Mouse (Mus musculus) gastrocnemius, postnatal 25 days (tissue): ENCODE results near the gene Dmxl2. TPM values are rescaled to one million over a fixed set of nuclear protein-coding genes. Genes with fewer than 3 reads are reported as not detected.
A peak's percentile ranks its signal among the peaks of the same experiment; 100 is the strongest.

ENCODE experiments used
- DNase-seq: peaks from one replicate; pipeline ENCODE4 v3.0.0; 2022
- long read RNA-seq, 2 experiments: library from polyadenylated mRNA; stranded (forward); transcript quantifications; one replicate each; pipeline ENCODE4 v2.0.0; 2021
- total RNA-seq, 2 experiments: library from RNA; stranded (reverse); gene quantifications; 1 replicate in 1 of 2; 2 replicates in 1 of 2; pipeline ENCODE4 v1.2.3; 2021

The Dmxl2 gene
- 1 to 10 TPM; 2.7 to 4.0 TPM for total RNA-seq
- long read RNA-seq, experiment 1, result 0 reads
- long read RNA-seq, experiment 2, result 0 reads

DNA sequence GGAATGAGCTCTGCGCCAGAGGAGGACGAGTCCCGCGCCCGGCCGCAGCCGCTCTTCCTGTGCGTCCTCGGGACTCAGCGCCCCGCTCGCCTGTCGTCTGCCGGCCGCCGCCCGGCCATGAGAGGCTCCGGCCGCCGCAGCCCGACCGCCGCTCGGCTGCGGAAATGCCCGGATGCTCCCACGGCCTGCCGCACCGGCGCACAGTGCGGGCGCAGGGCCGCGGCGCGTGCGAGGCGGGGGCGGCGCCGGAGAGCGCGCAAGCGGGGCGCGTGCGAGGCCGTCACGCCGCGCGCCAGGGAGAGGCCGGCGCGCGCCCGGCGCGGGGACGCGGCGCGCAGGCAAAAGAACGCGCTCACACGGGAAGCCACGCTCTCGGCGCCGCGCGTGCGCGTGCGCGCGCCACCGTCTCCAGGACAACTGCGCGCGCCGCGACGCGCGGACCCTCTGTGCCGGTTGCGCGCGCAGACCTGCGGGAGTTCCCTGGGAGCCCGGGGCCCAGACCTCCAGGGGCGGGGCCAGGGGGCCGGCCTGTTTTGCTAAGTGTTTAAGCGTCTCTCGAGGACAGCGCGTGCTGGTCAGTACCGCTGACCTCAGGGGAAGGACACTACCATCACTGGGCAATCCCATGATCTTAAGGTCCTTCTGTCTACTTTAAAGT lies at the start of gene Dmxl2:
Gene Dmxl2 (minus strand): TSS at position 174 of the 658 bp plus-strand sequence.
- DNase-seq, result peak; percentile 89

DNA sequence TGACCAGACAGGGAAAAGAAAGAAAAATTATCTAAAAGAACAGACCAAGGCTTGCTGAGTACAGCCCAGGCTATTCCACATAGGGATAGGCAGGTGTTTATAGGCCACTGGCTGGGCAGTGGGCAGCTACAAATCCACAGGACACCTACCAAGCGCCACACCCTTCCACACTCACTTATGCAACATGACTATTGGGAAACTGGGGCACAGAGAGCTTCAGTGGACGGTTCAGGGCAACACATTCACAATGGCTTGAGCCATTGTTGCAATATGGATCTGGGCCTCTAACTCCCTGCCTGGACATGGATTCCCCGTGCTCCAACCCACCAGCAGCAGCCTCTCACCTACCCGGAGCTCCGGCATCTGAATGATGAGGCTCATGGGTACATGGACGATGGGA lies 48.0 kb upstream of the Dmxl2 start:
- DNase-seq, result no peak

DNA sequence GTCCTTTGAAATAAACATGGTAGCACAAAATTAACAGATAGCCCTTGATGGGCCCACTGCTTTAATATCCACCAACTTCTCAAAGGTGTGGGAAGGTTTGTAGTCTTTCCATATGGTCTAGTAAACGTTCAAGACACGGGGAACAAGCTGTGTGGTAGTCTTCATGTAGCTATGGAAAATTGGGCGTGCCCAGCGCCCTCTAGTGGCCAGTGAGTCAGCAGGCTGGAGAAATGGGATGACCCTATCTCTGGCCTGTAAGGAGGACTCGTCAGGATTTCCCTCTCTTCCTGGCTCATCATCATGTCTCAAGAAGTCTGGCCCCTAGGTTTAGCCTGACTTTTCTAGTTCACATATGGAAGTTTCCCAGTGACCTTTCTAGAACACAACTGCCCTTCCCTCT lies 46.1 kb upstream of the Dmxl2 start:
- DNase-seq, result no peak

DNA sequence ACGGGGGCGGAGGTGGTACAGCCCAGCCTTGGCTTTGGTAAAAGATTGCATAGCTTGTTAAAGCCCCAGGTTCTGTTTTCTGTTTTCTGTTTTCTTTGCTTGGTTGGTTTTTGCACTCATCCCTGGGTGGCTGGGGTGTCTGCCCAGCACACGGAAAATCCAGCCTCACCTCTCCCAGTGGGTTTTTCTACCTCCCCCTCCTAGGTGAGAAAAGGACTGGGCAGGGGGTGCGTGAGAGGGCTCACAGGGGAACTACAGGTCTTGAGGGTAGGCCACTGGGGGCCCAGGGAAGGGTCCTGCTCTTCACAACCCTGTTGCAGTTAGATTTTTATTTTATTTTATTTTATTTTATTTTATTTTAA lies 43.5 kb upstream of the Dmxl2 start:
- DNase-seq, result no peak

DNA sequence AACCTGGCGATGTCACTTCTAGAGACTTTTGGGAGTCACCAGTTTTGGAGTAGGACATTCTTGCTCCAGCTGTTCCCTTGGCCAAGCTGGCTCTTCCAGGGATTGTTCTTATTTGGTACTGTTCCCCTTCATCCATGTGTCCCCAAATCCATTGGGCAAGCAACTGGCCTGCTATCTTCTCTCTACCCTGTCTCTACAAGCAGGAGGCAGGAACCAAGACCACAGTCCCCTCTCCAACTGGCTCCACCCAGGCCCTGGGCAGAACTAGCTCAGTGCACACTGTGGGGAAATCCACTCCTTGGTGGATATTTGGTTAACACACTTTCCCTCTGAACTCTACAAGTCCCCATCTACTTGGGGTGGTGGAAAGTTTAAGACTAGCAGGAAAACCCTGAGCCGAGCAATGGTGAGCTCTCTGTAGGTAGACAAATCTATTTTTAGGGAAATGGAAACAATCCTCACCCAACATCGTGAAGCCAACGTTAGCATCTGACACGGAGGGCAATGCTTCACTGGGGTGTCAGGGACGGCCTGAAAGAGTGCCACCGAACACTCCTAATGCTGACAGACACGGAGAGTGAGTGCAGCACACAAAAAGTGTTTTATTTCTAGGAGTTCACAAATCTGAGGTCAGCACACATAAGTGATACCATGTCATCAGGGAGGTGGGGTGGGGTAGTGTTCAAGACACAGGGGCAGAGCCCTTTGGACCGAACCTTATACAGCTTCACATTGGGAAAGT lies 43.0 kb upstream of the Dmxl2 start:
- DNase-seq, result no peak

DNA sequence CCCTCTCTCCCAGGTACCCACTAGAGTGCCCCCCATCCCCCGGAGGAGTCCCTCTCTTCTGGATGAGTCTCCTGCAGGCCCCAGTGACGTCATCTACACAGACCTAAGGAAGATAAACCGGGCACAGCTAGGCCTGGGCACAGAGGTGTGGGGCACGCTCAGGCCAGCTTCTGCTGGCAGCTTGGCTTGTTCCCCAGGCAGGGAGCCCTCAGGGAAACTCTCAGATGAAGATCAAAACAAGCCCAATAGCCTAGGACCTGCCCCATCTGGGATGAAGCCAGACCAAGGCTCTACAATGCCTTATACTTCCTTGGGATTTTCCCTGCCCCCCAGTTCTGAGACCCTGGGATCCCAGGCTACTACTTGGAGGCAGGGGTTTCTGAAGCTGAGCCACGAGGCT lies 39.4 kb upstream of the Dmxl2 start:
- no peak for DNase-seq

DNA sequence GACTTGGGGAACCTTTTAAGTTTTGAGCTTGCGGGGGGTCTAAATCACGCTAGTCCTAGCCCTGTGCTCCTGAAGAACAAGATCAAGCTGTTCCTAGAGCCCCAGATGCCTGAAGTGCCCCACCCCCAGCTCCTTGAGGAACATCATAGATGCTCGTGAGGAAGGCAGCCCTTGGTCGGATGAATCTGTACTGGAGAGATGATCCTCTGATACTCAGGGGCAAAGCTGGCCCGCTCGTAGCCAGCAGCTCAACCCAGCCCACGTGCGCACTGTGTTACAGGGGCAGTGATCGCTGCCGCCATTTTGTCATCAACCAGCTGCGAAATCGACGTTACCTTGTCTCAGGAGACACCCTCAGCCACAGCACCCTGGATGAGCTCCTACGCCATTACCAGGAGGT lies 37.3 kb upstream of the Dmxl2 start, which contains the start of gene Sh2d7:
Gene Sh2d7 (plus strand): TSS at position 301 of the 400 bp plus-strand sequence.
- no peak for DNase-seq

DNA sequence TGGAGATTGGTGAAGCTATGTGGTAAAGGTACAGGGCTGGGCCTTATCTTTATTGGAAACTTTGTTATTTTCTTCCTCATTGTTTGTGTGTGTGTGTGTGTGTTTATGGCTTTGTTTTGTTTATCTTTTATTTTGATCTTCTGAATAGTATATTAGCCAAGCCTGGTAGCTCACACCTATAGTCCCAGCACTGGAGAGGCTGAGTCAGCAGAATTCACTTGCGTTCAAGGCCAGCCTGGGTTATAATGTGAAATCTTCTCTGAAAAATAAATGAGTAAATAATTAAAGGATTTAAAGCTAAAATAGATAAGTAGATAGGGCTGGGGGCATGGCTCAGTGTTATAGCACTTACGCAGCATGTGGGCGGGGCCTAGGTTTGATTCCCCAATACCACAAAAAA lies 36.8 kb upstream of the Dmxl2 start:
- no peak for DNase-seq

DNA sequence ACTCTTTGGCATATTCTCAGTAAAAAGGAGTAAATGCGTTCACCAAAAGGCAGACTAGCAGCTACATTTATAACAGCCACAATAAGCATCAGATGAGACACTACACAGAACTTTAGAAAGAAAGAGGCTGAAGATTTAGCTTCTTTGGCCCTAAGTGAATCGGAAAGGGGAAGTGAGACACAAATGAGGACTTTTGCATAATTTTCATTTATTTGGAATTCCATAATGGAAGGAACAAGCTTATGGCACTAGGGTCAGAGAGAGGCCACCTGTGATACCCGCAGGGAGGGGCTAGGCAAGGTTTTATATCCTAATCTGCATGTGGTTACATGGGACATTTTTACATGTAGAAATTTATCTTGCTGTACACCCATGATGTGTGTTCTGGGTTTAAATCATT lies 36.1 kb upstream of the Dmxl2 start:
- no peak for DNase-seq

DNA sequence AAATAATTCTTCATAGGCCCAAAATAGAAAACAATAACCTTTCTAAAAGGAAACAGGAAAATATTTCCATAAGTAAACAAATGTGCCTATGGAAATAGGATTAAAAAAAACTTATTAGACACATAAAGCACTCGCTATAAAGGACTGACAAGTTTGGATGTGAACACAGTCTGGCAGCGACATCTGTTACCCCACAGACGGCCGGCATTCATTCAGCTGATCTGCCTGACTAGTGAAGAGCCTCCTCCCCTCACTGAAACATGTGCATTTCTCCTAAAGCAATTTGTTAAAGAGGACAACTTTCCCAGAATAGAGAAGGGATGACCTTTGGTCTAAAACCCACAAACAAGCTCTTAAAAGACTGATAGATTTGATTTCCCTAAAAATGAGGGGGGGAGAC lies 35.6 kb upstream of the Dmxl2 start:
- no peak for DNase-seq

DNA sequence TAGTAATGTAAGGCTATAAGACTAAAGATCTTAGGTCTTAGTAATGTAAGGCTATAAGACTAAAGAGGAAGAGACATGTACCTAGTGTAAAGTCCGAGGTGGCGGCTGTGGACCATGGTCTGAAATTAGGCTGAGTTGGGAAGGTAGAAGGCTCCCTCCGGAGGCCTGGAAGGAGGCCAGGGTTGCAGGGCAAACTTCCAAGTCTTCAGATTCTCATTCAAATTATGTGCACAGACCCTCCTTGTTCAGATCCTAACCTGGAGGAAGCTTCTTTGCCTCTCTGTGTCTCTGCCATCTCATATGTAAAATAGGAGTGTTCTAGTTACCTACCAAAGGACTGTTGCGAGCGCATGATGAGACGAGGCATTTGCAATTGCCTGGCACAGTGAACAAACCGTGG lies 34.8 kb upstream of the Dmxl2 start:
- no peak for DNase-seq

DNA sequence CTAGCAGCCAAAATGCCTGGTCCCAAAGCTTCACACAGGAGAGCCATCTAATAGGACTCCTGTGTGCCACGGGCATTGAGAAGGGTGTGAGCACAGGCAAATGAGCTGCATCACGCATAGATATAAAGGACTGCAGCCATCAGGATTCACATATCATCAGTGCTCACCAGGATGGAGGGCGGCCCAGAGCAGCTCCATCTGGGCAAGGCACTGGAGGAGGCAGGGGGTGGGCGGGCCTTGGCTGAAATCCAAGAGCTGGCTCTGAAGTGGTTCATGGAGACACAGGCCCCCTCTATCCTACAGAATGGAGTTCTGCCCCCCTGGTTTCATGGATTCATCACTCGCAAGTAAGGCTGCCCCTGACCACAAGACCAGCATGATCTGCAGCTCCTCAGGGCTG lies 32.5 kb upstream of the Dmxl2 start:
- DNase-seq, result no peak

DNA sequence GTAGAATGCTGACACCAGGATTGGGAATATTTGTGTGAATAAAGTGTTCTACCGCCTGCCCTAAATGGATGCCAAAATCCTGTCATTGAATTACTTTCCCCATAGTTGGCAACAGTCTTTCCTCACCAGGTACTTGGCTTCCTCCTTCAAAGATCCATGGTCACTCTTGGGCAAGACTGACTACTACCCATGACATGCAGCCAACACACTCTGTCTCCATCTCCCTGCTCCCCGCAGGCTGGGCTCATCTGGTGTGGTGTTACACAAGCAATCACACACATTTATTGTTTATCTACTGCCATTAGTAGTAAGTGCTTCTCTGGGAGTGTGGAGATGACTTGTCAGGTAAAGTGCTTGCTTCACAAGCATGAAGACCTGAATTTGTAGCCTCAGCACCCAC lies 31.5 kb upstream of the Dmxl2 start:
- no peak for DNase-seq

DNA sequence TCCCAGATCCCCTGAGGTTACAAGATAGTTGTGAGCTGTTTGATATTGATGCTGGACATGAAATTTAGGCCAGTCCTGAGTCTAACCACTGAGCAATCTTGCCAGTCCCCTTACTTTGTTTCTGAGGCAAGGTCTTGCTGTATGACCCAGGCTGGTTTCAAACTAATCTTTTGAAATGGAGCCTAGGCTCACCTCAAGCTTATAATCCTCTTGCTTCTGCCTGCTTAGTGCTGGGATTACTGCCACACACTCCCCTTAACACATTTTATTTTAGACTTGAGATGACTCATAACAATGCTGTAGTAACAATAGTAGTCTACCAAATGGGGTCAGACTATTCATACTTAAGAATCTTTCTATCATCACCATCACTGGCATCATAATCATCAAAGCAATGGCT lies 30.0 kb upstream of the Dmxl2 start:
- no peak for DNase-seq

DNA sequence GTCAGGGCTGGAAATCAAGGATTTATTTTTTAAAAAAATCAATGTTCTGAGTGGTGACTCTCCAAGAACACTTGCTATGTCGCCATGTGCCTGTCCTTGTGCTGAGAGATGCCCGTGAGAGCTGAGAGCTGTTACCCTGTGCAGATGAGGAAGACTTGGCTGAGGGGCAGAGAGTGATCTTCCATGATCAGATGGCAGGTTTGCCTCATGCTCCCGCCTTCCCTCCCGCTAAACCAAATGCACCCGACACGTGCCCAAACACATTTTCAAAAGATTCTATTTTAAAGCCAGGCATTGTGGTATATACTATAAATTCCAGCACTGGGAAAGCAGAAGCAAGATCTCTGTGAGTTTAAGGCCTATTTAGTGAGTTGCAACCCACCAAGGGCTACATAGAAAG lies 29.4 kb upstream of the Dmxl2 start:
- DNase-seq, result no peak

DNA sequence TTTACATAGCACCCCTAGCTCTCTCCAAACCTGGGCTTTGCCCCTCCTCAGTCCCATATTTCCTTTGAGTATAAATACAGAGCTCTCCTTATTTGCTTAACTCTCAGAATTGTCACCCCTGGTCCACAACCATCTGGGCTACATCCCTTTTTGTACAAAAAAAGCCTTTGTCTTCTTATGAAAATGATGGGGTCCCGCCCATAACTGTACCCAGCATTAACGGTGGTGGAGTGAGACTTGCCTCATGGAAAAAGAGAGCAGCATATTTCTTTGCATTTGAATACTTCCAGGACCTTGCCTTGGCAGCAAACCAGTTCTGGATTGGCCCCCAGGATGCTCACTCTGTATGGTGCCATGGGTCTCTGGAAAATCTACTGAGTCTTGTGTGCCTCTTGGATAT lies 28.5 kb upstream of the Dmxl2 start:
- DNase-seq, result no peak

DNA sequence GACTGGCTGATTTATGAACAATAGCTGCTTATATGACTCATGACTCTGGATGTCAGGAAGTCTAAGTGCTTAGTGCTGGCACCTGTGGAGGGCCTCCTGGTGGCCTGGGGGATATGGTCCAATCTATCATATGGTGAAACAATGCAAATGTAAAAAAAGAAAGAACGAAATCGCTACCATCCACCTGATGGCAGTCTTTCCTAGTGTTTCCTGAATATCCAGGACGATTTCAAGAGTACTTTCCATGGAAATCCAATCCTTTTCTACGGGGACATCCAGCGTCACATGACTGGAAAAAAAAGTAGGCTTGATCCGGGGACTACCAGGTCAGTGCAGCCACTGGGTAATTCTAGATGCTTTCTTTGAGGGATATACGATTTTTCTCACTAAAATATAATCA lies 26.3 kb upstream of the Dmxl2 start:
- DNase-seq, result no peak

DNA sequence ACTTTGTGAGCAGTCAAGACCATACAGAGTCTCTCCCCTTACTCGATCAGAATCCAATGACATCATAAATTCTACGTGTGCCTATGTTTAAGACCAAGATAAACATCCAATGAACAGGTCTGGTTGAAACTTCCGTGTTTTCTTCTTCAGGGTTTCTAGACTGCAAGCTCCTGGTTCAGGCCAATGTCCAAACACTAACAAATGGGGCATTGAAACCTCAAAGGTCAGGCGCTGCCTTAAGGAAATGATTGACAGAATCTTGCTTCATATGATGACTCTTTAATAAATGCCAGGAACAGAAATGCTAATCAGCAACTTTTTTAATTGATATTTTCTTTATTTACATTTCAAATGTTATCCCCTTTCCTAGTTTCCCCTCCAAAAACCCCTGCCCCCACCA lies 18.9 kb upstream of the Dmxl2 start:
- no peak for DNase-seq

DNA sequence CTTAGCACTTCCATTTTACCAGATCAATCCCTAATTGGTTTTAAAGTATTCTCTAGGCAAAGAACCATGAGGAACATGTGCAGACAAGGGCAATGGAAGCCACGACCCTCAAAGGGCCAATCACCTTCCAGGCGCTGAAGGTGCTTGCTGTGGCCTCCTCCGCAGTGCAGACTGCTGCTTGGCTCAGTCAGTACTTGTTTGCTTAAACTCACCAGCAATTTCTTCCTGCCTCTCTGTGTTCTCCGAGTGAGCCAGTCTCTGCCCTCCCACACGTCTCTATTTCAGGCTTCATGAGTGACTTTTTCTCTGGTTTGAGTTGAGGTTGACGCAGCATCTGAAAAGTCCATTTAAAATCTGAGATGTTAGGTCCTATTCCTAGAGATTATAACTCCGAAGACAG lies 17.5 kb upstream of the Dmxl2 start:
- DNase-seq, result no peak

DNA sequence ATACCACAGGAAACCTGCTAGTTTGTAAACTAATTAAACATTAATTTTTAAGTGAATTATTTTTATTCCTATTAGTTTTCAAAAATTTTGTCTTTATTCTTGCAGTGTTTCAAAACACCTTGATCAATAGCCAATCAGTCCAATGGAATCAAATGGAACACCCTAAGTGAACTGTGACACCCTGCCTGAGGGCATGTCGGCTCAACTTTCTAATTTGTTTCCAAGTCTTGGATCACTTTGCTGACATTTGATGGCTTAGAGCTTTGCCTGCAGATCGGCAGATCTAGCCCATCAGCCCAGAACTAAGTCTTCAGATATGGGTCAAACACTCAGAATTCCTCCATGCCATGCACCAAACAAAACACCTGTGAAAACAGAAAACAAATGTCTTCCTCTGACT lies 14.6 kb upstream of the Dmxl2 start:
- no peak for DNase-seq

DNA sequence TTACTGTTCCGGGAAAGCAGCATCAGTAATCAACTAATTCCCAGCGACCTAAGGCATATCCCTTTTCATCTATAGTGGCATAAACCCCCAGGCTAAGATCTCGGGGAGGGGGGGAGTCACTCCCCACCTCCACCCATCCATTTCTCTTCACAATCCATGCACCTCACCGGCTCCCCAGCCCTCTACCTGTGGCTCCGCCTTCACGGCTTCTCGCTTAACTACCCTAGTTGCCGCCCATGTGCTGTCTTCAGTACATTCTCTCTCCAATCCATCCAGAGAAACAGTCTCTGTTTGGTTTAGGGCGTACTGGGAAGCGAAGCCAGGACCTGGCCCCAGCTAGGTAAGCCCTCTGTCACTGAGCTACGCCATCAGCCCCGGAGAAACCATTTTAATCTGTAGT lies 1.4 kb upstream of the Dmxl2 start:
- DNase-seq, result no peak

DNA sequence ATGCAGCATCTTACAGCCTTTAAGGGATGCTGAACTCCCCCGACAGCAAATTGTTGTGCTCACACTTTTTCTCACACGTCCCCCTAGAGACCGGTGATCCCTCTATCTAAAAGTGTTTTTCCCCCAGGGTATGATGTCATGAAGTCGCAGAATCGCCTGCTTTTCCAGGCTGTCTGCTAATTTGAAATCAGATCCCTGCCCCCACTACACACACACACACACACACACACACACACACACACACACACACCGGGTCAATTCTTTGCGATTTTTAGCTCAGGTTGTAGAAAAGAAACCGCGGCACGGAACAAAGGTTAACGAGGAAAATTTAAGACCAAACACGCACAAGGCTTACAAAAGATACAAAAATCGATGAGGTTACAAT lies 677 bp upstream of the Dmxl2 start:
- DNase-seq, result no peak

DNA sequence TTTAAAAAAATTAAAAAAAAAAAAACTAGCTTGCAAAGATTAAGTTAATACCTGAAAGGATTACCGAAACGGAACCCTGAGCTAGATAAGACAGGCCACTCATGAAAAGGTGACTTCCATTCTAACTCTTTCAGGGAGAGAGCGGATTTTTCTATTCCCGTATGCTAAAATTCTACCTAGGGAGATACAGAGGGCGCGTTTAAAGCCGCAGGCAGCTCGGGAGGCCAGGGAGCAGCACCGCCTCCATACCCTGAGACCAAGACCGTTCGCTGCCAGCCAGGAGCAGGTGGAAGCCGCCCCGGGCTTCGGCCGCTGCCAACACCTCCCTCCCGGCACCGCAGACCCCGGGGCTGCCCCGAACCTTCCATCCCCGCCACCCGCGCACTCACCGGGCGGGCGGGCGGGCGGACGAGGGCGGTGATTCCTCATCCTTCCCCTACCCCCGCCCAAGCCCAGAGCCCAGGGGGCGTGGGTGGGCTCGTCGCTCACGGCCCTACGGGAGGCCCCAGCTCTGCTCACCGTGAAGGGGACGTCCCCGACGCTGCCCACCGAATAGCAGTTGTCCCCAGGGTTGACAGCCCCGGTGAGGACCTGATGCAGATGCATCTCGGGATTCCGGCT lies 484 bp downstream of the Dmxl2 start:
- peak; percentile 18 for DNase-seq

DNA sequence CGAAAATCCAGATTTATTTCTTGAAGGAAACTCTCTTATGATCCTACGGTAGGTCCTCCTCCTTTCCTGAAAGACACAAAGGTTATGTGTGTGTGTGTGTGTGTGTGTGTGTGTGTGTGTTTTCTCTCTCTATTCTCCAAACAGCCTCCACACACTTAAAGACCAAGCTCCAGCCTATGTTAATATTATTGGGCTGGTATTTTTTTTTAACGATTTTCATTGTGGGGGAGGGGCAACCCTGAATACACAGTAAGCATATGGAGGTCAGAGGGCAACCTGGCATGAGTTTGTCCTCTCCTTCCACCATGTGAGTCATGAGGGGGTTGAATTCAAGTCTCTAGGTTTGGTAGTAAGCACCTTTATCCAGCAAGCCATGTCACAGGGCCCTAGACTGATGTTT lies 1.6 kb downstream of the Dmxl2 start:
- no peak for DNase-seq
